Mouse (Mus musculus): ENCODE results near the gene Pmepa1. TPM values are rescaled to one million over a fixed set of nuclear protein-coding genes. Genes with fewer than 3 reads are reported as not detected.

Pmepa1 gene
- total RNA-seq (2017), result 0.18 TPM in 1 of 2 replicates, not detected in the other

DNA sequence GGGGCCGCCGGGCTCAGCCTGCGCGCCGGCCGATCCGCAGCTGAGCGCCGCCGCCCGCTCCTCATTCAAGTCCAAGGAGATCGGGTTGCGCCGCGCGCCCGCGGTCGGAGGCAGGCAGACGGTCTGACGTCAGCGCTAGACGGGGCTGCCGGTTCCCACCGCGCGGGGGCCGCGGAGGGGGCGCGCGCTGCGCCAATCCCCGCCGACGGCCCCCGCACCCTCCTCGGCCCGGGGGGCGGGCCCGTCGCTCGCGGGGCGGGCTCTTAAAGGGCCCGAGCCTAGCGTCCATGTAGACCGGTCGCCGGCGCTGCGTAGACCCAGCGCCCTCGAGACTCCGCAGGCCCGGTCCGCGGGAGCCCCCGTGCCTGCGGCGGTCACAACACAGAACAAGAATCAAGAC is at the start of gene Pmepa1:
Pmepa1 (minus strand) TSS at position 125 of the 400 bp plus-strand sequence.
- peak; percentile 68 for ATAC-seq (replicated peaks; ENCODE audit: low read depth, poor library complexity, severe bottlenecking)

DNA sequence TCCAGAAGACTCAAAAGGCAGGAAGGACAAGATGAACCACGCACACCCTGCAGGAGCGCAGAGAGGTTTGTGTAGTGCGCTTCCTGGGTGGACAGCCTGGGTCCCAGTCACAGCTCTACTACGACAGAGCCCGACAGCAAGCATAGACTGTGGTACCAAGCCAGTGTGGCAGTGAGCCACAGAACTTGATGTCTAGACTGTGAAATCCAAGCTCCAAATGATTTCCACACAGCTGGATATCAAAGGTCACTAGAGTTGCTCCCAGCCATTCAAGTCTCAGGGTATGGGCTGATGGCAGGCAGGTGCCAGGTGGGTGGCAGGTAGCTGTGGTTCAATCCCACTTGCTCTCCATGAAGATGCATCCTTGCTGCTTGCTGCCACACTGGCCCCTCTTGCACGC is 45.4 kb upstream of the Pmepa1 start:
- no peak for ATAC-seq (replicated peaks; ENCODE audit: low read depth, poor library complexity, severe bottlenecking)

DNA sequence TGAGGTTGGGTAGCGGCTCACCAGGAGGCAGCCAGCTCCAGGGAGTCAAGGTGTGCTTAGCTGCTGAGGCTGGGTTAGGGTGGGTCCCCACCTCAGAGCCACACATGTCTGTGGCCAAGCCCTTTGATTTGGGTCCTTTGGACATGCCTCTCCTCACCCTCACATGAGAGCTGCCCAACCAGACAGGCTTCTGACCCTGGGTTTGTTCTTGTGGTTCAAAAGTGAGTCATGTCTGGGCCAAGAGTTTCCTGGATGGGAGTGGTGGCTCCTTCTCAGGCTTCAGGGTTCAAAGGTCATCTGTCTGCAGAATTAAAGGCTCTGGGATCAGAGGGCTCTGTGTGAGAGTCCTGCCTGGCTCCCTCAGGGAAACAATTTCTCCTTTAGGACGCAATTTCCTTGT is 44.9 kb upstream of the Pmepa1 start:
- no peak for ATAC-seq (replicated peaks; ENCODE audit: low read depth, poor library complexity, severe bottlenecking)

DNA sequence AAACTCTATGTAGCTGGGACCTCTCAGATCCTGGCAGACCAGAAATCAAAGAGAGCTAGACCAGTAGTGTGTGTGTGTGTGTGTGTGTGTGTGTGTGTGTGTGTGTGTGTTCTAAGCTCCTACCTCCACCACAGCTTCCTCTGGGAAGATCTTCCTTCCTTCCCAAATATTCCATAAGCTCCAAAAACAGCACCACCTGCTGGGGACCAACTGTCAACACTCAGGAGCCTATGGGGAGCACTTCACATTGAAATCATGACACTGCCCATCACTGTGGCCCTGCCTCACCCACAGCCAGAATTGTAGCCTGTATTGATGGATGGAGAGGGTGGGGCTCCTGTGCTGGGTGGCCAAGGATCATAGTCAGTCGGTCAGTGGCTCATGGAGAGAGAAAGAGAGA is 38.0 kb upstream of the Pmepa1 start:
- ATAC-seq (replicated peaks; ENCODE audit: low read depth, poor library complexity, severe bottlenecking), result no peak

DNA sequence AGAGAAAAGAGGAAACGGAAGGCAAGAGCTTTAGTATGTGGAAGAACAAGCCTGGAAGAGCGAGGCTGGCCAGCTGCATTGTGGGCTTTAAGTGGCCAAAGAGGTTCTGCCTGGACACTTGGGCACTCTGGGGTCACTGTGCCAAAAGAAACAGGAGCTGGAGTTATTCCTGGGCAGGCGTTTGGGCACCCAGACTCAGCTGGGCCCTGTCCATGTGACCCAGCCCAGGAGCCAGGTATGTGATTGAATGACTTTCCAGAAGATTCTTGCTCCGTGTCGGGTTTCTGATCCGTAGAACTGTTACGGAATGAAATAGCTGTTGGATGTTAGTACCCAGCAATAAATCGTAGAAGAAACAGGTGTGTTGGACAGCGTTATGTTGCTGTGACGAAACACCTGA is 32.2 kb upstream of the Pmepa1 start:
- 0 out of 2 replicates have a peak, but pooled peaks have one; percentile 8 for ATAC-seq (replicated peaks; ENCODE audit: low read depth, poor library complexity, severe bottlenecking)

DNA sequence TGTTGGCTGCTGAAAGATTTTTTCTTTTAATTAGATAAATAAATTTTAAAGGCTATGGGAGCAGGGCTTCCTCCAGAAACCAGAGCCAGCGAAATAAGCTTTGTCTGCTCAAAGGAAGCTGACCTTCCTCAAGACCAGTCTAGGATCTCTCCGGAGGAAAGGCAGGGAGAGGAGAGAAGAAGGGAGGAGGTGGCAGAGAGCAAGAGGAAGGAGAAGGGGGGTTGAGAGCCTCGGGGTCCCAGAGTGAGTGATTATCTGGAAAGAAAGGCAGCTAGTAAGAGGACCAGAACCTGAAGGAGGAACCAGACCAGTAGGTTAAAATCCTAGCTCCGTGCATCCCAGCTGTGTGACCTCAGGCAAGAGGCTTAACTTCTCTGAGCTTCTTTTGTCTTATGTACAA is 31.7 kb upstream of the Pmepa1 start:
- 0 out of 2 replicates have a peak, but pooled peaks have one; percentile 13 for ATAC-seq (replicated peaks; ENCODE audit: low read depth, poor library complexity, severe bottlenecking)

DNA sequence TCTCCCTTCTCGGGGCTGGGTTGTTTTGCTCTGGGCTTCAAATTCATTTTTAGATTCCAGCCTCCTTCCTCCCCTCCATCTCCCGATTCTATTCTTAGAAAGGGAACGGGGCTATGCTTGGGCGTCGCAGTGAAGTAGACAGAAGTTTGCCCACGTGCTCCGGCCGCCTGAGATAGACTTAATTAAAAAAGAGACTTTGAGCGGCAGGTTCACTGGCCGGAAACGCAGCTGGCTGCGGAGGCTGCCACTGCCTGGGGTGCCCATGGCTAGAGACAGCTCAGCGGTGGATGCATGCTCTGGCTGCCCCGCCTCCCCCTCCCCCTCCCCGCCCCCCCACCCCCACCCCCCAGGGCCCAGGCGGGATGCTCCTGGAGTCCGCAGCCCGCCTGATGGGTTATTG is 31.2 kb upstream of the Pmepa1 start:
- peak; percentile 72 for ATAC-seq (replicated peaks; ENCODE audit: low read depth, poor library complexity, severe bottlenecking)

DNA sequence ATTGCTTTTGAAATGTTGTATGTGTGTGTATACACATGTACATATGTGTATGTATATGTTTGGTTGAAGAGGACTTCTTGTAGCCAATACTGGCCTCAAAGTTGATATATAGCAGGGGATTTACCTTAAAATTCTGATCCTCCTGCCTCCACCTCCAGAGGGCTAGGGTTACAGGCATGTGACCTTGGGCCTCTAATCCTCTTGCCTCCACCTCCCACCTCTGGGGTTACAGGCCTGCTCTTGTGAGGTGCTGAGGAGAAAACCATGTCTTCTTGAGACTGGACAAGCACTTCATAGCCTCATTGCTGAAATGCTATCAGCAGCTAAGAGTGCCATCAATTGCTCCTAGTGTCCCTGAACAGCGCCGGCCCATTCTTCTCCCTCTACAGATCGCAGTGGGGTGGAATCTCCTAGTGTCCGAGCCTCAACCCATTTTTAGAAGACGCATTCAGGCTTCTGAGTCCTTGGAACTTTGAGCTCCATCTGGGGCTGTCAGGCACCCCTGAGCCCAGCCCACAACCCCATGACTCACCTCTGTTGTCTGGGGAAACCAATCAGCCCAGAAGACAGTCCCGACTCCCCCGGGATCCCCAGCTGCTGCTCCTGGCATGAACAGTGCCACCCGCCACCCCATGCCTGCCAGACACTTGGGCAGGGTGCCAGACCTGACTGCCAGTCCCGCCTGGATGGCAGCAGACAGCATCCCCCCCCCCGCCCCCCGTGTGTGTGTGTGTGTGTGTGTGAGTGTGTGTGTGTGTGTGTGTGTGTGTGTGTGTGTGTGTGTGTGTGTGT is 30.6 kb upstream of the Pmepa1 start:
- peak; percentile 75 for ATAC-seq (replicated peaks; ENCODE audit: low read depth, poor library complexity, severe bottlenecking)

DNA sequence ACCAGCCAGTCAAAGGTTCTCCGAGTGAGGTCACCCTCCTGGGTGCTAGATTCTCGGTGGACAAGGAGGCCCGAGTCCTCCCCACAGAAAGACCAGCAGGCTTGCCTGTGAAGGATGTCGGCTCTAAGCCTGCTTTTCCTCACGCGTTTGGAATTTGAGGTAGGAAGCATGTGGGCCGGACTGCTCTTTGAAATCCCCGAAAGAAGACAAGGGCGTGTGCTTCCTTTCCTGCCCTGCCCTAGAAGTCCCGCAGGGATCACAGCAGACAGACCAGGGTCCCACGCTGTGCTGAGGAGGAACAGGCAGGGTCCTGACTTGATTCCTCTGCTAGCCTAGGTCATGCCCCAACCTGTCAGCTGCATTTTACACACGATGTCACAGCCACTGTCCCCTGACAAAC is 28.7 kb upstream of the Pmepa1 start:
- ATAC-seq (replicated peaks; ENCODE audit: low read depth, poor library complexity, severe bottlenecking), result no peak

DNA sequence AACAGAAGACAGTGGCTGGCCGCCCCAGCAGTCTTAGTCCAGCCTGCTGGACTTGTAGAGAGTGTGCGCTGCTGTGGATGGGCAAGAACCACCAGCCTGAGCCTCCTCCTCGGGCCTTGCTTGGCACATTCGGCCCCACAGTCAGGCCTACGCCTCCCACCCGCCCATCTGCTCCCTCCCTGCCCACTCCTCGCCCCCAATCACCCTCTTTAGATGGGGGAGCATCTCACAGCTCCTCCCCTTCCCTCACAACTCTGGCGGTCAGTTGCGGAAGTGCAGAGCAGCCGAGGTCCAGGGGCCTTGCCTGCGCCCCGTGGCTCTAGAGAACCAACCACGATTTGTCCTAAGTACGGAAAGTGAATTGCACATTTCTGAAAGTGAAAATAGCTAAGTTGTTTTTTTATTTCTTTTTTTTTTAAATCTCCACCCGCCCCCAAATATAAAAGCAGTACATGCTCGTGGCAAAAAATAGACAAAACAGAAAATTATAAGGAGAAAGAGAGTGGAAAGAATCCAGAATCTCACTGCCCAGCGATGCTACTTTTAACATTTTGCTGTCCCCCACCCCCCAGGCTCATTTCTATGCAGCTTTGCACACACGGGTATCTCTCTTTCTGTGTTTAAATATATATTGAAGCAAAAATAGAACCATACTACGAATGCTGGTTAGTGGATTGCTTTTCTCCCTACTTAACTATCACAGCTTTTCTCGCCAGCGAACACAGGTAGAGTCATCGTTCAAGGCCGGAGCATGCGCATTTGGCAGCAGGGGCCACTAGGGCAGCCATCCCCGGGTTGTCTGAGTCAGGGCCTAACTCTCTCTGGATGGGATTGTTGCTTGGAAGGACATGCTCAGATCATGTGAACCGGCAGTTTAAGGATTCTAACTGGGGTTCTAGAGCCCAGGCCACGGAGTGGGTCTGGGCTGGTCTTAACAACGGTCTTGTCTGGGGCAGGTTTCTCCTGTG is 24.6 kb upstream of the Pmepa1 start:
- peak; percentile 53 for ATAC-seq (replicated peaks; ENCODE audit: low read depth, poor library complexity, severe bottlenecking)

DNA sequence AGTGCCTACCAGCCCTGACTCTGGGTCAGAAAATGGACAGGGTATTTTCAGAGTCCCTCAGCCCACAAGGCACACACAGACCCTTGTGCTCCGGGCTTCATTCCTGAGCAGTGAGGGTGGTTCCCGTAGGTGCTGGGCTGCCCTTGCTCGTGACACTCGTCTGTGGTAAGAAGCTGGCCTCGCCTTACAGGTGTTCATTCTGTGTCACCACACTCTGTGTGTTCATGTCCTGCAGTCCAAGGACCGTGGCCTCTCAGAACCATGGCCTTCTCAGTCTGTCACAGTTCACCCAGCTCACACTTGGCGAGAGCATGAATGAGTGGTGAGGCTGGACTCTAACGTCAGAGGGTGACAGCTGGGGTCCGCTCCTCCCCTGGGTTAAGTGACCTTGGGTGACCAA is 20.1 kb upstream of the Pmepa1 start:
- ATAC-seq (replicated peaks; ENCODE audit: low read depth, poor library complexity, severe bottlenecking), result no peak

DNA sequence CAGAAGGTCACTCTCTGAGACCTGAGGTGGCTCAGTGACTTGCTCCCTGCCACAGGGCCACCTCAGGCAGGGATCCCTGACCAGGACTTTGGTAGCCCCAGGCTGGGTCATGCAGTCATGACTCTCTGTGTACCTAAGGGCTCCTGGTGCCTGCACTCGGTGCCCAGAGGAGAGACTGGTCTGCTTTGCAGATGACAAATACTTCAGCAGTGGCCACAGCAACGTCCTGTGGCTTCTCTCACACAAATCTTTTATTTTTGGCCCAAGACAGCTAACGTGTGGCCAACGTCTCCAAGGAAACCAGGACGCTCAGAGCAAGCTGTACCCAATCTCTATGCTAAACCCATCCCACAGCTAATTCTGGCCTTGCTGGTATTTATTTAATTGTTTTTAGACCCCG is 16.7 kb upstream of the Pmepa1 start:
- peak; percentile 47; the same call in 1 of the 2 replicates for ATAC-seq (replicated peaks; ENCODE audit: low read depth, poor library complexity, severe bottlenecking)

DNA sequence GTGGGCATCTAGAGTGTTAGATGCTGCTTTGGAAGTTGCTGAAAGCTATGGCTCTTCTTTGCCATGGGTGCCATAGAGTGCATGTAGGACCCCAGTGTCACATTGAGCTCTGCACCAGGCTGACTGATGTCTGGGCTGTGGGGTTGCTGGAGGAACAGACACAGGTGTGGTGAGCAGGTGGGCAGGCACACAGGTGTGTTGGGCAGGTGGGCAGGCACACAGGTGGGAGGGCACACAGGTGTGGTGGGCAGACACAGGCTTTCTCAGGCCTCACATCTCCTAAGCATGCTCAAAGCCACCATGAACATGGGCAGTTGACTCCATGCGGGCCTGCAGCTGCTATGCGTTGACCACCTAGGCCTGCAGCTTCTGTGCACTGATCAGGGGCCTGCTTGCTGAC is 16.2 kb upstream of the Pmepa1 start:
- ATAC-seq (replicated peaks; ENCODE audit: low read depth, poor library complexity, severe bottlenecking), result no peak

DNA sequence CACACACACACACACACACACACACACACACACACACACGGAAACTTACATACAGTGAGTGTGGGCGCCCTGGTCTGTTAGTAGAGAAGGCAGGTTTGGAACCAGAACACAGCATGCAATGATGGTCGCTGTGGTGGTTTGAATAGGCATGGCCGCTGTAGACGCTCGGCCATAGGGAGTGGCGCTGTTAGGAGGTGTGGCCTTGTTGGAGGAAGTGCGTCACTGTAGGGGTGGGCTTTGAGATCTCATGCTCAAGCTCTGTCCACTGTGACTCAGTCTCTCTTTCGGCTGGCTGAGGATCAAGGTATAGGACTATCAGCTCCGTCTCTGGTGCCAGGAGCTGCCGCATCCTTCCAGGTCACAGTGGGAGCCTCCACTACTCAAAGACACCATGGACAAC is 14.6 kb upstream of the Pmepa1 start:
- no peak for ATAC-seq (replicated peaks; ENCODE audit: low read depth, poor library complexity, severe bottlenecking)

DNA sequence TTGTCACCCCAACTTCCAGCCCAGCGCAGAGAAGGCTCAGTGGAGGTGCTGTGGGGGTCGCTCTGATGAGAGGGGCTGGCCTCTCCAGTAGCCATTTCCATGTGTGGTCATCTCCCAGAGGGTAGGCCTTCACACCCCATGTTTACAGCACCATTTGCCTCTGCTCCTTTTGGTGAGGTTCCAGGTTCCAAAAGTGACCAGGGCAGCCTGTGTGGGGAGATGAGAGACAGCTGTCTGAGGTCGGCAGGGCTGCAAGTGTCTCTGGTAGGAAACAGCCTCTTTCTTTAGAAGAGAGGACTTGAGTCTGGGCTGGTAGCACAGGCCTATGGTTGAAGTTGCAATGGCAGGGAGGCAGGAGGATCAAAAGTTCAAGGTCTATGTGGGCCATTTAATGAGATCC is 13.6 kb upstream of the Pmepa1 start:
- no peak for ATAC-seq (replicated peaks; ENCODE audit: low read depth, poor library complexity, severe bottlenecking)

DNA sequence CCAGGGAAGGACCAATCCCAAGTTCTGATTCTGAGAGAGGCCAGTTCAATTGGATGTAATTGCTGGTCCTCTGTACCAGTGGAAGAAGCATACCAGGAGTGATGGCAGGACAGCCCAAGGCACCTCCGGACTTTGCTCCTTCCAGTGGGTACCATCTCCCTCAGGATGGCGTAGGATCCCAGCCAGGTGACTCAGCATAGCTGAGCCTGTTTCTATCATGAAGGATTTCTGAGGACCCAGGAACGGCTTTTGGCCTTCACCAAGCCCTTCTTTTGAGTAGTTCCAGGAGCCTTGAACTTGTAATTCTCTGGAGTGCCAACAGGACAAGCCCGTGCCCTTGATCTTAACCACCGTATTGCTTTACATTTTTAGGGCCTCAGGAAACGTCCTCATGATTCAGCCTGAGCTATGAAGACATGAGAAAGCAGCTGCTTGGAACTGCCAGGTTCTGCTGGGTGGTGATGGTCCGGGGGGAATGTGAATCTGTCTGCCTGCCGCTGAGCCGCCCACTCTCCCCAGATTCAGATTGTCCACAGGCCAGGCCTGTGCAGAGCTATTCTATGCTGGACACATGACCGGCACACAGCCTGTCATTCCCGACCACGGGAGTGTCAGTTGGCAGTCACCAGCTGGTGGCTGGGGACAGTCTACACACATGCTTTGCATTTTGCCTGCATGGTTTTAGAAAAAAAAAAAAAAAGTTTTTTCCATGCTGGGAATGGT is 9.6 kb upstream of the Pmepa1 start:
- ATAC-seq (replicated peaks; ENCODE audit: low read depth, poor library complexity, severe bottlenecking), result no peak

DNA sequence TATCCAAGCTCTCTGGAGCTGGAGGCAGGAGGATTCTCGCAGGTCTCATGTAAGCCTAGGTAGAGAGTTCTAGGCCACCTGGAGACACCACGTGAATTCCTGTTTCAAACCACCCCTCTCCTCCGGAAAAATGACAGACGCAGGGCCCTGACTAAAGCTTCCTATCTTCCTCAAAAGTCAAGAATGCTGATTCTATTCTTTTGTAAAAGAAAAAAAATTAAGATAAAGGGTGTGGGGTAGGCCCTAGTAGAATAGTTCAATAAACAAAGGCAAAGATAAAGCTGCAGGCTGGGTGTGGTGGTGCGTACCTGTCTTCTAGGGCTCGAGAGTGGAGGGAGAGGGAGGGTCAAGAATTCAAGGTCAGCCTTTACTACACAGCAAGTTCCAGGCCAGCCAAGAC is 8.4 kb upstream of the Pmepa1 start:
- ATAC-seq (replicated peaks; ENCODE audit: low read depth, poor library complexity, severe bottlenecking), result no peak

DNA sequence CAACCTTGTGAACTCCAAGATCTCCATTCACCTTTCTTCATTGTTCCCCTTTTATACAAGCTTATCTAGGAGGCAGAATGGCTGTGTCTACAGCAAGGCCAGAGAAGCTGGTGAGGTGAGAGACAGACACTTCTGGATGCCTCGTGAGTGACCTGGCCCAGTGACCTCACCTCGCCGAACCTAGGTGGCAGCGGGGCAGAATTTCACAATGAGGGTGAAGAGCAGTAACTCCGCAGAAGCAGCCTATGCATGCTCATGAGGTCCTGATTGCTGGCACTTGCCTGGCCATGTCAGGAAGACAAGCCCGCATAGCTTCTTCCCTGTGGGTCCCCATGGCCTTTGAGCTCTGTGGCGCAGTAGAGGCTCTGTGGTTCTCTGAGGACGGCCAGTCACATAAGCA is 5.9 kb upstream of the Pmepa1 start:
- no peak for ATAC-seq (replicated peaks; ENCODE audit: low read depth, poor library complexity, severe bottlenecking)

DNA sequence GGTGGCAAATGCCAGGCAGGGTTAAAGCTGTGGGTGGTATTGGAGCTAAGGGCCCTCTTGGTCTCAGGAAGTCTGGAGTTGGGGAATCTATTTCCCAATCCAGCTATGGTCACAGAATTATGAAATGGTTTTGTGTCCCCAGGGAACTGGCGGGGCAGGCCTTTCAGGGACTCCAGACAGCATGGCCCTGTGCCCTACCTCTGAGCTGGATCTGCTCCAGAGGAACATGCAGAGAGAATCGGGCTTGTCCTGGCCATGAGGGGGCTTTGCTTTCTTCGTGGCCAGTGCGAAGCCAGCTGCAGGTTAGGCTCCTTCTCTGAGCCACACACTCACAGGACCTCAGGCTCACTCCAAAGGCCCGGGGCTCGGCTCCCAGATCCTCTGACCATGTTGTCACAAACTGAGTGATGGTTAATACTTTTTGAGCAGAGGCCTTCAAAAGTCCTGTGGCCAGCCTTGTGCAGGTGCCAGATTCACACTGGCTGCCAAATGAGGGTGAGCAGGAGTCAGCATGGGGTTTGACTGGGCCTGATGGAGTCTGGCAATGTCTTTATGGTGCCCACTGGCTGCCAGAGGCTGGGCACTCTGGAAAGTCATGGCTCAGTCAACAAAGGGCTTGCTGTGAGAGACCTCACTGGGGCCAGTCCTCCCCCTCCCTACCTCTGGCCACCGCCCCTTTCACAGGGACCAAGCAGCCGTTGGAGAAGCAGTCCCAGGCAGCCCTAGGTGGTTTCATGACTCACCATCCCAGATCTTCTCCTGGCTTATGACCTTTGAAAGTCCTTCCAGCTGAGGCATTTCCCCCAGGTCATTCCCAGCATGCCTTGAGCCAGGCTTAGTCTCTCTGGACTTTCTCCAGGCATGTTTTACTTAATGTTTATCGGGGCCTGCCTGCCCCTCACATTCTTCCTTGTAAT is 4.9 kb upstream of the Pmepa1 start:
- no peak for ATAC-seq (replicated peaks; ENCODE audit: low read depth, poor library complexity, severe bottlenecking)

Measured in common myeloid progenitor, adult 5-6 weeks (primary cell).